Mouse (Mus musculus) E14TG2a.4 (cell line): ENCODE data around the gene Tcf3.

ENCODE experiments used
- CTCF ChIP-seq: conservative IDR thresholded peaks from 2 replicates; pipeline ENCODE4 v1.5.1; 2014; ENCODE audit warnings: low read length
- NANOG ChIP-seq: IDR thresholded peaks from 2 replicates; pipeline ENCODE4 v1.6.1; 2014; ENCODE audit warnings: borderline replicate concordance, low read length, mixed read lengths
- POU5F1 ChIP-seq: IDR thresholded peaks from 2 replicates; pipeline ENCODE4 v1.6.1; 2014; ENCODE audit warnings: low read length, borderline replicate concordance

DNA sequence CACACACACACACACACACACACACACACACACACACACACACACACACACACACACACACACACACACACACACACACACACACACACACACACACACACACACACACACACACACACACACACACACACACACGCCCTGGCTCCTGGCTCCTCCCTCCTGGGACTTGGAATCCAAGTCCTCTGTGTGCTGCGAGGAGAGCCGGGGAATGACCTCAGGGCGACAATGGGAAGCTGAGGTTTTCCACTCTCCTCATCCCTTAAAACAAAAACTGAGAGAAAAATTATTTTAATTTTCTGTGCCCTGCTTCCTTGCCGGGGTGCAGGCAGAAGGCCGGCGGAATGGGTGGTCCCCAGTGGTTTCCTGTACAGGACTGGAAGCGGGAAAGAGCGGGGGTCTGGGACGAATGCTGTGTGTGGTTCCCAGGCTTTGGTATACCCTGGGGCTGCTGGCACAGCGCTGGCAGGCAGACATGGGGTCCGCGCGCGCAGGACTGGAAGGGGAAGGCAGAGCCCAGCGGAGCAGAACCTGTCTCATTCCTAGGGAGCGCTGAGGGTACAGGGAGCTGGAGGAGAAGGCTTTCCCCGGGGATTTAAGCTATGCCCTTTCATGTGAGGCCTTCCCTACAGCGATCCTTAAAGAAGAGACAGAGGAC, 31.1 kb upstream of the Tcf3 start:
- no peak for TF ChIP-seq CTCF
- no peak for TF ChIP-seq NANOG
- no peak for TF ChIP-seq POU5F1
